In the genomic region with DNA sequence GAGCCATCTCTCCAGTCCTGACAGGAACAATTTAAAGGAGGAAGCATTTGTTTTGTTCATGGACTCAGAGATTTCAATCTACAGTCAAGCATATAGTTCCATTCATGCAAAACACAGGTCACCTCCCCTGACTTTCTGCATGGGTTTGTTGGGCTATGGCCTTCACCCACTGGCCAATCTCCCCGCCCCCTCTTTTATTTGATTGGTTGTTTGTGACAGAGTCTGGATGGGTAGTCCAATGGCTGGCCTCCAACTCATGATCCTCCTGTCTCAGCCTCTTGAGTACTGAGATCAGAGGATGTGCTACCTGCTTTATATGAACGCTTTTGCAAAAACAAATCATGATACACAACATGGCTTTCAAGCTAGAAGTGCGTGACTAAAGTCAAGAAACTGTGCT, we compare ENCODE assay signal across 43 mouse cellular contexts. TPM values are rescaled to one million over a fixed set of nuclear protein-coding genes. Genes with fewer than 3 reads are reported as not detected.
"Had no signal": no experiment of that assay in that cellular context is flagged by ENCODE, and none has a peak within 500 bp of the region (broad histone marks: within the 10 kb centered on the region; RNA-seq: fewer than 3 reads in every experiment).

No protein-coding gene starts in this region.

- H3K27me3 ChIP-seq: heart, embryonic 12.5 days; hindbrain, embryonic 13.5 days; hindbrain, embryonic 15.5 days; kidney, embryonic 15.5 days; limb, embryonic 13.5 days; limb, embryonic 15.5 days; liver, embryonic 12.5 days had no signal

- H3K27ac ChIP-seq: heart, embryonic 10.5 days; hindbrain, embryonic 13.5 days; hindbrain, embryonic 15.5 days; hindbrain, postnatal 0 days; kidney, embryonic 15.5 days; kidney, postnatal 0 days; limb, embryonic 13.5 days; limb, embryonic 15.5 days; liver, embryonic 12.5 days; liver, embryonic 14.5 days had no signal

- H3K9ac ChIP-seq: heart, embryonic 12.5 days; hindbrain, embryonic 13.5 days; hindbrain, embryonic 15.5 days; kidney, embryonic 15.5 days; limb, embryonic 13.5 days; limb, embryonic 15.5 days; liver, embryonic 12.5 days; liver, embryonic 14.5 days had no signal

- H3K36me3 ChIP-seq: heart, embryonic 10.5 days; heart, embryonic 12.5 days; hindbrain, embryonic 13.5 days; hindbrain, embryonic 15.5 days; kidney, embryonic 15.5 days; limb, embryonic 13.5 days; limb, embryonic 15.5 days; liver, embryonic 12.5 days had no signal

- H3K4me1 ChIP-seq: heart, embryonic 10.5 days; heart, embryonic 12.5 days; hindbrain, embryonic 13.5 days; hindbrain, embryonic 15.5 days; kidney, embryonic 15.5 days; limb, embryonic 13.5 days; limb, embryonic 15.5 days had no signal

- H3K4me3 ChIP-seq: heart, embryonic 10.5 days; heart, embryonic 12.5 days; hindbrain, embryonic 13.5 days; hindbrain, embryonic 15.5 days; kidney, embryonic 15.5 days; limb, embryonic 13.5 days; limb, embryonic 15.5 days; liver, embryonic 12.5 days had no signal

- H3K9me3 ChIP-seq: heart, embryonic 10.5 days; heart, embryonic 12.5 days; hindbrain, embryonic 13.5 days; hindbrain, embryonic 15.5 days; kidney, embryonic 15.5 days; limb, embryonic 13.5 days; limb, embryonic 15.5 days; liver, embryonic 12.5 days had no signal

- ATAC-seq: hindbrain, postnatal 0 days; intestine, embryonic 16.5 days; liver, embryonic 12.5 days had no signal

- DNase-seq: gastrocnemius, postnatal 14 days; gastrocnemius, postnatal 36 days; heart, adult 18-20 months; heart, postnatal 14 days; heart, postnatal 36 days; kidney, adult 11 months; kidney, adult 2 months; kidney, adult 9 months; kidney, postnatal 14 days; kidney, postnatal 36 days; layer of hippocampus, adult 9-11 months; layer of hippocampus, postnatal 36 days; left cerebral cortex, postnatal 4 days had no signal

RNA-seq across cellular contexts. Expression of a gene that starts 23.4 kb away (rescaled TPM):
- total RNA-seq: gastrocnemius, adult 18-20 months; gastrocnemius, adult 8-10 months; gastrocnemius, postnatal 14 days; gastrocnemius, postnatal 36 days; heart, adult 18-20 months; heart, adult 8-10 months; heart, postnatal 14 days; heart, postnatal 36 days; hematopoietic stem cell, adult 5-6 weeks; layer of hippocampus, adult 18-20 months; layer of hippocampus, adult 8-10 months; layer of hippocampus, postnatal 14 days; layer of hippocampus, postnatal 36 days; left cerebral cortex, adult 8-10 months; left cerebral cortex, postnatal 10 days; left cerebral cortex, postnatal 25 days; liver, adult 2 months had no signal
- polyA plus RNA-seq: gonadal fat pad, adult 2 months; heart, embryonic 10.5 days; heart, embryonic 12.5 days; heart, embryonic 14.5 days; heart, embryonic 16.5 days; hindbrain, embryonic 11.5 days; intestine, embryonic 16.5 days; kidney, adult 2 months; kidney, embryonic 15.5 days; kidney, postnatal 0 days; liver, adult 2 months; liver, embryonic 12.5 days; liver, embryonic 14.5 days had no signal

RNA-seq across cellular contexts. Expression of a gene that starts 32.9 kb away (rescaled TPM):
- total RNA-seq: gastrocnemius, adult 18-20 months; gastrocnemius, adult 8-10 months; gastrocnemius, postnatal 14 days; gastrocnemius, postnatal 36 days; heart, adult 18-20 months; heart, adult 8-10 months; heart, postnatal 14 days; heart, postnatal 36 days; layer of hippocampus, adult 18-20 months; layer of hippocampus, adult 8-10 months; layer of hippocampus, postnatal 14 days; layer of hippocampus, postnatal 36 days; left cerebral cortex, adult 8-10 months; left cerebral cortex, postnatal 10 days; left cerebral cortex, postnatal 25 days; left cerebral cortex, postnatal 4 days; liver, adult 2 months had no signal
- polyA plus RNA-seq: kidney, adult 2 months; kidney, embryonic 15.5 days; kidney, postnatal 0 days had no signal

RNA-seq across cellular contexts. Expression of a gene that starts 49.2 kb away (rescaled TPM):
- total RNA-seq: gastrocnemius, adult 18-20 months; gastrocnemius, adult 8-10 months; gastrocnemius, postnatal 14 days; gastrocnemius, postnatal 36 days; heart, adult 18-20 months; heart, adult 8-10 months; heart, postnatal 14 days; heart, postnatal 36 days; hematopoietic stem cell, adult 5-6 weeks; hindbrain, postnatal 0 days; layer of hippocampus, adult 18-20 months; layer of hippocampus, adult 8-10 months; layer of hippocampus, postnatal 14 days; layer of hippocampus, postnatal 36 days; left cerebral cortex, adult 8-10 months; left cerebral cortex, postnatal 10 days; left cerebral cortex, postnatal 25 days; left cerebral cortex, postnatal 4 days; liver, adult 2 months had no signal
- polyA plus RNA-seq: gonadal fat pad, adult 2 months; heart, embryonic 10.5 days; heart, embryonic 12.5 days; heart, embryonic 16.5 days; hindbrain, embryonic 11.5 days; hindbrain, embryonic 13.5 days; hindbrain, embryonic 15.5 days; hindbrain, postnatal 0 days; intestine, embryonic 14.5 days; intestine, embryonic 16.5 days; kidney, adult 2 months; kidney, embryonic 15.5 days; kidney, postnatal 0 days; large intestine, adult 2 months; limb, embryonic 11.5 days; limb, embryonic 13.5 days; limb, embryonic 15.5 days; liver, adult 2 months; liver, embryonic 12.5 days; liver, embryonic 14.5 days had no signal
